Mouse (Mus musculus): ENCODE data around the gene Rtl5.

The Rtl5 gene

DNA sequence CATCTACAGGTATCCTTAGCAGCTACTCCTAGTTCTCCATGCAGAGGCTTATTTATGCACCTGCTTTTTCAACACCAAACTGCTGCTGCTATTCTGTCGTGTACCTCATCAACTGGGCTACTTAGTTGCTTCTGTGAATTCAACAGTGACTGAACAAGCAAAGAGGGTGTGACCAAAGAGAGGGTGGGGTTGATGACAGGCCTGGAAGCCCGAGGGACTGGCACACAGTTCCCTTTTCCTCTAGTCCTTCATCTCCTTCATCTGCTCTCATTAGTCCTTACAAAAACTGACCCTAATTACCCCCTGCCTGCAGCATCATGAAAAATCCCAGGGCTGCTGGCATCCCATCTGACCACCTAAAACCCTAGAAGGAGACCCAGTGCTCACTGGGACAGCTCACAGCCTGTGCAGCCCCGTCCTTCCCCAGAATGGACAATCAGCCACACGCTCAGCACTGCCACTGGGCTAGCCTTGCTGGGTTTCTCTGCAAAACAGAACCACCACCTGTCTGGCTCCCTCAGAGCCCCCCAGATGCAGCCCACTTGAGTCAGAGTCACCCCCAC lies 5.8 kb downstream of the Rtl5 start:
- DNase-seq = no peak

DNA sequence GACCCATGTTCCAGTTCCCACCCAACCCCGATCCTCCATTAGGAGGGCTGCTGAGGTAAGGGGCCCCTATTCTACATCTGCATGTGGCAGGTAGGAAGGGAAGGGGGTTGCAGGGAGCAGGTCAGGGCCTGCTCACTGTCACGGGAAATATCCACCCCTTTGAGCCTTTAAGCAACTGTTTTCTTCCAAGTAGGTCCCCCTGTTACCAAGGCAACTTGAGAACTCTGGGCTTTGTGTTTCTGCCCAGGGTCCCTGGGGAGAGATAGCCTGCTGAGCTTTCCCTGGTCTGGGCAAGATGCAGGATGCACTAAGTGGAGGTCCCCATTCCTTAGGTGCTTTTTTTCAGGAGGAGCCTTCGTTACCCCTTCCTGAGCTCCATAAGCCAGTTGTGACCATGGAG lies 7.0 kb downstream of the Rtl5 start:
- DNase-seq = no peak

DNA sequence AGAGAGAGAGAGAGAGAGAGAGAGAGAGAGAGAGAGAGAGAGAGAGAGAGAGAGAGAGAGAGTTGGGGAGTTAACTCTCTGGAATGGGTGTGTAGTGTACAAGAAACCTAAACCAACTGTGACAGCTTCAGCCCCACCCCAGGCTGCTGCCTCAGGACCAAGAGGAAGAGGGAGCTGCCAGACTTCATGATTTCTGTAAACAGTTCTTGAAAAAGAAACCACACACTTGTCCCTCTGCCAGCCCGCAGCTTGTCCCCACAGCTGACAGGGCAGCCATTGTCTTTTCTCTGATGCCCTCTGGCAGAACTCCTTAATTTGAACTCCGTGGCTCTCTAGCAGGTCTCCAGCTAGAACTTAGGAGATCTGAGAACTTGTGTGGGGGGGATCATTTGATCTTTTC lies 10.2 kb downstream of the Rtl5 start:
- peak; percentile 68 for DNase-seq

DNA sequence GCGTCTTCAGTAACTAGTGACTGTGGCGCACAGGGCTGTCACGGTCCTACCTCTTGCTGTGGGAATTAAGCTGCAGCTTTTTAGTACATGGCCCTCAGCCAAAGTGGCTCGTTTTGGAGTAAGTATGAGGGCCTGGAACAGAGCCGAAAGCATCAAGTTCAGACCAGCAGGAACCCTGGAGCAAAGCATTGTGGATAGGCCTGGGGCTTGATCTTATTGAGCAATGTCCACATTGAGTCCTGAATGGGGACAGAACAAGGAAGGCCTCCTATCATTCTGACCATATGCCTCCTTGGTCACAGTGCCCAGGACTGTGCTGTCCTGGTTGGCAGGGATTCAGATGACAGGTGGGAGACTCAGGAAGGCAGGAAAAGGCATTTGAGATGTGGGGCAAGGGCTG lies 10.9 kb downstream of the Rtl5 start:
- peak in 1 of 2 experiments; percentile 26 for DNase-seq

DNA sequence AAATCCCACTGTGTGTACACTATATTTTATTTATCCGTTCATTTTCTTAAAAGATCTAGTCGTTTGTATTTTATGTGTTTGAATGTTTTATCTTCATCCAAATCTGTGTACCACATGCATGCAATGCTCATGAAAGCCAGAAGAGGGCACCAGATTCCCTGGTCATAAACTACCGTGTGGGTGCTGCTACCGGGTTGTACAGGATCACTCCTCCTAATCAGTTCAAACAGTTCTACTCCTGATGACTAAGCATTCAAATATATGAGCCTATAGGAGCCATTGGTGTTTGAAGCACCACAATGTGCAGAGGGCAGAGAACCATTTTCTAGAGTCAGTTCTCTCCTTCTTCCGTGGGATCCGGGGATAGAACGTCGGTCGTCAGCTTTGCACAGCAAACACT lies 11.7 kb downstream of the Rtl5 start:
- DNase-seq = peak; percentile 30 to 66

DNA sequence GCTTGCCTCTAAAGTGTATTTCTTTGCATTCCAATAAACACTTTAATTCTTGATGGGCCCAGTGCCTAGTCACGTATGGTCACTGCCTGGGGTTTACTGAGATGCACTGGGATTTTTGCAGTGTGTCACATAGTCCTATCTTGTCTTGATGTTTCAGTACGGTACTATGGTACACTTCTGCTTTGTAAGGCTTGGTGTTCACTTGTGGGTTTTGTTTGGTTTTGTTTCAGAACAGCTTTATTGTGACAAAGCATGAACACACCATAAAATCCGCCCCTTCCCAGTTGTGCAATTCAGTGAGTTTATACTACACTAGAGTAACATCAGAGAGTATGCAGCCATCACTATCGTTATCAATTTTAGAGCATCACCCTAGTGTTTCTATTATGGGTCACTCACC lies 17.1 kb downstream of the Rtl5 start:
- no peak for DNase-seq

DNA sequence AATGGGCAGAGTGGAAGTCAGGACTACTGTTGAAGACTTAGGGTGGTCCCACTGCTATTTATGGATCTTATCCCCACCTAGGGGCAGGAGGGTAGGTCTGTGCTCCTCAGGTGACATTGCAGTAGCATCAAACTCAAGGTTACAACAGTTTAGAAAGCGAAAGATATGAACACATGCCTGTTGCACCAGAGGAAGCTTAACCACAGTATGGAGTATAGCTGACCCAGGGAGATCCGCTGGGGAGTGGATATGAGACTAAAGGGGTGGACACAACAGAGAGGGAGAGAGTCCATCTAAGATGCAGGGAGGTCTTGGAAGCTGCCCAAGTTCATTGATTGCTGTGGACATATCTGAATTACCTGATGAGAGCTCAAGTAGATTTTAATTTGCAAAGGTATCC lies 17.7 kb downstream of the Rtl5 start:
- DNase-seq = no peak

DNA sequence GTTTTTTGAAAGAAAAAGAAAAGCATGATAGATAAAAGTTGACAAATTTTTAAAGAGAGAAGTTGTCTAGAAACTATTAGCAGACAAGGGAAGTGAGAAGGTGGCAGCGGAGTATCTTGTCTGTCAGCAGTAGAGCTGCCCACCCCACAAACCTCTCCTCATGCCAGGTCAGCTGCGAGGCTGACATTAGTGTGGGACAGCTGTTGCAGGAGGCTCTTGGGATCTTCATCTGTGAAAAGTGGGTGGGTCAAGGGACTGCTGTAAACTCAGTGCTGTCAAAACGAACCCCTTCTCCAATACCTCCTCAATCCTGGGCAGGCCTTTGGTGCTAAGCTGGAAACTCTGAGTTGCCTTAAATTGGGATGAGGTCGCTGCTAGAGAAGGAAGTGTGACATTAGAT lies 19.9 kb downstream of the Rtl5 start:
- no peak for DNase-seq

DNA sequence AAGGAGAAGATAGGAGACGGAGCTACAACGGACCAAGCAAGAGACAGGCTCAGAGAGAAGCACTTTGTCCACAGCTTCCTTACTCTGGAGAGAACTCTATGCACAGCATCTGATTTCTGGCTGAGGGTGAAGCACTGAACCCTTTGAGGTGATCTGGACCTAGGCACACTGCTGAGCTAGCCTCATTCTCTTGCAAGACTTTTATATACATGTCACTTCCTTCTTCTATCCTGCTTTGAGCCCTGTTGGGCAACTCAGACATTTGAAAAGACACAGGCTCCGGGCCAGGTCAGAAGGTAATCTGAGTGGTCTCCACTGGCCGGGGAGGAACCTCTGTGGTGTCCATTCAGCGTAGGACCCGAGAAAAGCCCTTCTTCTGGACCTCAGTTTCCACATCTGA lies 20.6 kb downstream of the Rtl5 start:
- DNase-seq = no peak

DNA sequence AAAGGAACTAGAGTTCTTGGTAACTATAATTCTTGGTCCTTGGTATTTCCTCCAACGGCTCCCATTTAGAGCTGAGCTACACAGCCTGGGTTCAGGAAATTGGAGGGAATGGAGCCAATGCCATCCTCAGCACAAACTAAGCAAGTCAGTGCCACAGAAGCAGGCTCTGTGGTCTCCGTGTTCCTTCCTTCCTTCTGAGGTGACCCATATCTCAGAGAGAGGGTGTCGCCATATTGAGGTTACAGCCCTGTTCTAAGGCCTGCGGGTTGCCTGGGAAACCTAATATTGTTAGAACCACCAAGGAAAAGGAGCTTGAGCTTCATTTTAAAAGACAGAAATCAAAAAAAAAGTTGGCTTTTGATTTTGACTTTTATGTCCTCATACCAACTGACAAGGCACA lies 28.7 kb downstream of the Rtl5 start:
- DNase-seq = no peak

DNA sequence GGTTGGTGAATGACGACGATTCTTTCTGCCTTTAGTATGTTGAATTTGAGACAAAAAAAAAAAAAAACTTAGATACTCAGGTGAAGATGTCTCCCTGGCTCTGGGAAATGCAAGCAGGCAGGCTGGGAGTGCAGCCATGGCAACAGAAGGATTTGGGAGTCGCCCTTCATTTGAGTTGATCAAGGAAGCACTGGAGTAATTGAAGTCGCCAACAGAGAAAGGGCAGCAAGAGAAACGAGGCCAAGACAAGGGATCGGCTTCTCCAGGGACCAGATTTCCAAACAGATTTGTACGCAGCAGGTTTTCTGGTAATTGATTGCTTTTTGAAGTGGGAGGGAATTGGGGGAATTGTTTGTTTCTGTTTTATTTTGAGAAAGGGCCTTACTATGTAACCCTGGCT lies 29.5 kb downstream of the Rtl5 start:
- no peak for DNase-seq

DNA sequence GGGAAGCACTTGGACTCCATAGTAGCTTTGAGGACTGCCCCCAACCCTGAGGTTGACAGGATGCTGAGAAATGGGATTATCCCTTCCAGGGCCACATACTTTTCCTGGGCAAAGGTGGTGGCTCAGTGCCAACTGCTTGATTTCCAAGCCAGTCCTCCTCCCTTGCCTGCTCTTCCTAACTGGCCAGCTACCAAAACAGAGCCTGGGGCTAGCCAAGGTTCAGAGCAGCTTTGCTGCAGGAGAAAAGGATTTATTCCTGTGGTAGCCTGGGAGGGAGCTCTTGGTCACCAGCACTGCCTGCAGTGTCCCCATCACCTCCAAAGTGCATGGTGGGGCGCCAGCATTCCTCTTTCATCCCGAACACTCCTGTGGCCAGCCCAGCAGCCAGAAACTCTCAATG lies 33.6 kb downstream of the Rtl5 start:
- DNase-seq = peak; percentile 80 to 87

DNA sequence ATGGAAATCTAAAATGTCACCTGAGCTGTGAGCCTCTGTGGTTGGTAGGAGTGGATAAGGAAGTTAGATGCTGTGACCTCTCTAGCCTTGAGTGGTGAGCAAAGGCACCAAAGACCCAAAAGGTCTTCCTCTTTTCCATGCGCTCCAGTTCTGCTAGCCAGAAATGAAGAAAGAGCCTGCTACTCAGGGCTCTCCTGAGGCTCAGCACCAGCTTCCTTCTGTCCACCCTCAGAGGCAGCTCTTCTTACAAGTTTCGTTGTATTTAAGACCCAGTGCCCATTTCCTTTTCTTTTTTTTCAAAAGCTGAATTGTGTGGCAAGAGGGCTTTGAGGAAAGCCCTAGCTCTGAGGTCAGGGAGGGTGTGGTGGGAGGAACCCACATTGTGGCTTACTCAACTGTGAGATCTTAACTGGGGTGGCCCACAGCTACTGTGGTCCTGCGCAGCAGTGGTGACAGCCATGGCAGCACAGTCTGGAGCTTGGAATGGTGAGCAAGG lies 34.2 kb downstream of the Rtl5 start:
- DNase-seq = no peak

DNA sequence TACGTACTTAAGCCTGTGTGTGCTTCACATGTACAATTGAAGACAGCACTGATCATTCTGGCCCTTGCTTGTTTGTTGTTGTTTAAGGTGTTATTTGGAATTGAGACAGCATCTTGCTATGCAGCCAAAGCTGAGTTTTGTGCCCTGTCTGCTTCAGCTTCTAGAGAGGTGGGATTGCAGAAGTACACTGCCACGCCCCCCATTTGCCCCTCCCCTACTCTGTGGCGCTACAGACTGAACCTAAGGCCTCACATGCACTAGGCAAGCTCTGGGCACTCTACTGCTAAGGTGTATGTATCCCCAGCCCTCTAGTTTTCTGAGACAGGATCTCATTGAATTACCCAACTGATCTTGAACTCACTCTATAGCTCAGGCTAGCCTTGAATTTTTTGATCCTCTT lies 35.4 kb downstream of the Rtl5 start:
- DNase-seq = no peak

DNA sequence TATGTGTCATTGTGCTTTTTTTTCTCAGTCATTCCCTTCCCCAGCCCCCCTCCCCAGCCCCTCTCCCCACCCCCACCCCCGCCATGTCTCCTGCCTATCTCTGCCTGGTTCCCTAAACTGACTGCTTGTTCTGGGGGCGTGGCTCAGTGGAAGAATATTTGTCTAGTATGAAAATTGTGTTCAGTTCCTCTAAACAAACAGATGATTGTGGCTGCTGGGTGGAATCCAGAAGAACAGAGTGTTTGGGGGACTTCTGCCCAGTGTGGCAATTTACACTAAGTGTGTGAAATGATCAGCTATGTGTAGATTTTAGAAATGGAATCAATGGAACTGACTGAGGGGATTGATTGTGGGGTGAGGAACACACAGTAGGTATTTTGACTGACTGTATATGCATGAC lies 37.5 kb downstream of the Rtl5 start:
- DNase-seq = no peak

DNA sequence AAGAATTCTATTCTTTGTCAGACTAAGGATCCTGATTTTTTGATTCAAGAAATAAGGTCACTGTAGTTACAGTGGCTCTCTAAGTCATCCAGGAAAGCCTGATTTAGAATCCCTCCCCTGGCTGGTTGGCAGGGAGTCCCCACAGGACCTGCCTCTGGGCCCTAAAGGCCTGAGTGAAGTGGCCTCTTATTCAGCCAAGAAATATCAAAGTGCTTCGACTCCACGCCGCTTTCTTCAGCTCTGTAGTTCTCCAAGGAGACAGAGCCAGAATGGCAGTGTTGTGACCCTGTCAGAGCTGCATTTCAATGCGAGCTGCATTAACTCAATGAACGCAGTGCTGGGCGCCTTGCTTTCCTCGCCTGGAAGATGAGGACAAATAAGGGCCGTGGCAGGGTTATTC lies 38.7 kb downstream of the Rtl5 start:
- no peak for DNase-seq

DNA sequence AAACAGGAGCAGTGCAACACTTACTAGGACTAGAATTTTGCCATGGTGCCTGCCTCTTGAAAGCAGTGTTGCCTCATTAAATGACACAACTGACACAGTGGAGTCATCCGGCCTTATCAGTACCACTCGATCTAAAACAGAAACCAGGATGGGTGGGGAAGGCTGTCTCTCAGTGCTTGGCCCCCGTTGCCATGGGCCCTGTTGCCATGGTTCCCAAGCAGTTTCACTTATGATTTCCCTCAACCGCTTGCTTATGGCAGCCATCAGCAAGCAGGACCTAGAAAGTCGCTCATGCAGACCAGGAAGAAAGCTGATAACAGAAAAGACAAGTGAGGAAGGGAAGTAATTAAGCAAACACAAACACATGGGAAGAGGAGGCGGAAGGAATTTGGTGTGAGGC lies 39.3 kb downstream of the Rtl5 start:
- DNase-seq = peak; percentile 58 to 70

DNA sequence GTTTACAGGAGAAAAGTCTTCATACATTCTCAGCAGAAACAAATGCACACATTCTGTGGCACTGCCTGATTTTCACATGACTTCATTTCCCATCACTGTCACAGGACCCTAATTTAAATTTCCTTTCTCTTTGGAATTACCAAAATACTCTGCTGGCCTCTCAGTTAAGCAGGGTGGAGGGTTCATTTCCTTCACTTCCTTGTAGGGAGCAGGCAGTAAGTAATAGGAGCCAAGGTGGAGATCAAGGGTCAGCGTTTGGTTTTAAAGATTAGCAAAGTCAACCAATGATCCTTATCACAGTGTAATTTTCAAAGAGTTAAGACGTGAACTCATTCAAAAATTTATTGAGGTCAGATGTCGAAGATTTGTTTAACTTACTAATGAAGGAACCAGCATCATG lies 46.1 kb downstream of the Rtl5 start:
- DNase-seq = peak; percentile 14 to 18

DNA sequence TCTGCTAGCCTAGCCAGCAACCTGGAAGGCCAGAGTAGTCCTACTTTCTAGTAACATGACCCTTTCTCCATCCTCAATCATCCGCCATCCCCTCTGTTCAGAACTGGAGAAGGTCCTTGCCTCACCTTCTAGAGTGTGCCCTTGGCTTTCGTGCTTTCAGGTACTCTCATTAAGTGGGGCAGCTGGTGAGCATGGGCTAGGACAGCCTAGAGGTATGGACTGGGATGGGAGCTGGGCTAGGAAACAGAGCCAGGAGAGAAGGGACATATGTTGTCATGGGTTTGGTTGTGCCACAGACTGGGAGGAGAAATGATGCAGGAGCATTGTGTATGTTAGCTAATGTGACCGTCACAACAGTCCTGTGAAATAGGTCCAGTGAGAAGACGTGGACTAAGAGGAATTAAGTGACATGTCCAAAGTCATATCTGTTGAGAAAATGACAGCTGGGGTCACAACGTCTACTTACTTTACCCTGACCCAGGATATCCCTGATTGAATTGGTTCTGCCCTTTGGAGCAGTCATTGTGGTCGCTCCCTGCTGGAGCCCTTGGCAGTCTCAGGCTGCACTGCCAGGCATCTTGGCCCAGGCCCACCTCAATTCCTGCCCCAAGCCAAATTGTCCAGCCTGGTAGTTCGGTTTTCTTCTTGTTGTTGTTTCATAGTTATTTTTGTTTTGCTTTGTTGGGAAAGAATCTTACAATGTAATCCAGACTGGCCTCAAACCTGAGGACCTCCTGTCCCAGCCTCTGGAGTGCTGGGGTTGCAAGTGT lies 51.4 kb downstream of the Rtl5 start:
- peak in 1 of 2 experiments; percentile 11 for DNase-seq

DNA sequence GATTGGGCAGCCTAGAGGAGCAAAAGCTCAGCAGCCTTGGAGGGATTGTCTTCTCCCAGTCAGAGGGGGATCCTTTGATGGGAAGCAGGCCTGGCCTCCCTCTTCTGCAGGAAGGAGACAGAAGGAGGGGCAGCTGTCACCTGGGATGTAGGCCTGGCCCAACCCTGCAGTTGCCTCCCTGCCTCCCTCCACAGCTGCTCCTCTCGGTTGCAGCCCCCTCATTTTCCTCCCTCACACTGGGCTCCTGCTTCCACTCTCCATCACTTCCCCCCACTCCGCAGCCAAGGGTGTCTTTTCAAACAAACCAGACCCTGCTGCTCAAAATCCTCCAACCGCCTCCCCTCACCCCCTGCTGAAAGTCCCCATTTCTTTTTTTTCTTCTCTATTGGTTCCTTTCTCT lies 52.2 kb downstream of the Rtl5 start:
- DNase-seq = no peak

DNA sequence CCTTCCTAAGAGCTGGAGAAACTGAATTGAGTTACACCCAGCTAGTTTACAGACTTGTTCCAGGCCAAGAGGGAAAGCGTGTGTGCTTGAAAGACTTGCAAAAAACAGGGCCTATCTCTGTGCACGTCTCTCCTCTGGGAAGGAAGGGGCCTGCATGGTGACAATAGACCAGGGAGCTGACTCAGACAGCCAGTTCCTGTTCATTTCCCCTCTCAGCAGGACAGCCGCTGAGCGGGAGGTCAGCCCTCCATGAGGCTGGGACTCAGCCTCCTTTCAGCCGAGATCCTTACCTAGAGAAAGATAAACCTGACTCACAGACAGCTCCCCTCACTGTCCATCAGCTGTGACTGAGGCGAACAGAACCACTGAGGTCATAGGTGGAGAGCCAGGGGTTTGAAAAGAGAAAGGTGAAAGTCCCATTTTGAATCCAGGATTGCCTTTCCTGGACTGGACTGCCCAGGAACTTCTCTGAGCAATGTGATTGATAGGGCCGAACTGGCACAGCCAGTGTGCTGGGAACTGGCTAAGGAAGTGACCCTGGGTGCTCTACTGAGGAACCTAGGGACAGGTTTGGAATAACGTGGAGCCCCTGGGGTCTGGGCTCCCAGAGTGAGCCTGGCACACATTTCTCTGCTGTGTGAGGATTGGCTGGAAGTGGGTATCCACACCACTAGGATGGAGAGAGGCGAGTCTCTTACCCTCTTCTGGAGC lies 53.7 kb downstream of the Rtl5 start:
- DNase-seq = peak; percentile 23 to 30

Data from kidney, postnatal 36 days (tissue).